Mouse (Mus musculus) heart, embryonic 10.5 days (tissue): ENCODE measurements around the gene Olfr221. TPM values are rescaled to one million over a fixed set of nuclear protein-coding genes. Genes with fewer than 3 reads are reported as not detected.

Experiments
- DNase-seq: peaks from one replicate; pipeline ENCODE4 v3.0.0-alpha.2; 2017; ENCODE audit warnings: low spot score
- H3K27ac ChIP-seq: fragments of 300-500 bp; sonication (generic); 2 replicates; pipeline ENCODE4 v1.5.1; 2016; ENCODE audit warnings: mild to moderate bottlenecking
- H3K27me3 ChIP-seq: fragments of 300-500 bp; sonication (generic); 2 replicates; pipeline ENCODE4 v1.6.1; 2016; ENCODE audit warnings: mild to moderate bottlenecking; ENCODE audit not compliant: poor library complexity, insufficient read depth, severe bottlenecking
- H3K36me3 ChIP-seq: fragments of 300-500 bp; sonication (generic); 2 replicates; pipeline ENCODE4 v1.6.1; 2016; ENCODE audit warnings: mild to moderate bottlenecking, moderate library complexity
- H3K4me1 ChIP-seq: fragments of 300-500 bp; sonication (generic); 2 replicates; pipeline ENCODE4 v1.6.1; 2016; ENCODE audit warnings: mild to moderate bottlenecking
- H3K4me3 ChIP-seq: fragments of 300-500 bp; sonication (generic); 2 replicates; pipeline ENCODE4 v1.5.1; 2016; ENCODE audit warnings: mild to moderate bottlenecking, moderate library complexity
- H3K9me3 ChIP-seq: fragments of 300-500 bp; sonication (generic); 2 replicates; pipeline ENCODE4 v1.6.1; 2016; ENCODE audit warnings: mild to moderate bottlenecking, moderate library complexity
- WGBS: fragments of 180-500 bp; shearing (Covaris S2); methylation state at CpG from one replicate; pipeline ENCODE4 v1.1.7; 2016; 5-methylcytosine and 5-hydroxymethylcytosine counted together
- polyA plus RNA-seq: library from polyadenylated mRNA; unstranded; fragments of >200 nt; fragmentation: Nextera tagmentation; extraction: Ambion mirVana; gene quantifications from 2 replicates; pipeline ENCODE4 v1.2.1, GENCODE M21; 2016

The Olfr221 gene
- polyA plus RNA-seq, 1 experiment from 2014 or later: not detected

DNA sequence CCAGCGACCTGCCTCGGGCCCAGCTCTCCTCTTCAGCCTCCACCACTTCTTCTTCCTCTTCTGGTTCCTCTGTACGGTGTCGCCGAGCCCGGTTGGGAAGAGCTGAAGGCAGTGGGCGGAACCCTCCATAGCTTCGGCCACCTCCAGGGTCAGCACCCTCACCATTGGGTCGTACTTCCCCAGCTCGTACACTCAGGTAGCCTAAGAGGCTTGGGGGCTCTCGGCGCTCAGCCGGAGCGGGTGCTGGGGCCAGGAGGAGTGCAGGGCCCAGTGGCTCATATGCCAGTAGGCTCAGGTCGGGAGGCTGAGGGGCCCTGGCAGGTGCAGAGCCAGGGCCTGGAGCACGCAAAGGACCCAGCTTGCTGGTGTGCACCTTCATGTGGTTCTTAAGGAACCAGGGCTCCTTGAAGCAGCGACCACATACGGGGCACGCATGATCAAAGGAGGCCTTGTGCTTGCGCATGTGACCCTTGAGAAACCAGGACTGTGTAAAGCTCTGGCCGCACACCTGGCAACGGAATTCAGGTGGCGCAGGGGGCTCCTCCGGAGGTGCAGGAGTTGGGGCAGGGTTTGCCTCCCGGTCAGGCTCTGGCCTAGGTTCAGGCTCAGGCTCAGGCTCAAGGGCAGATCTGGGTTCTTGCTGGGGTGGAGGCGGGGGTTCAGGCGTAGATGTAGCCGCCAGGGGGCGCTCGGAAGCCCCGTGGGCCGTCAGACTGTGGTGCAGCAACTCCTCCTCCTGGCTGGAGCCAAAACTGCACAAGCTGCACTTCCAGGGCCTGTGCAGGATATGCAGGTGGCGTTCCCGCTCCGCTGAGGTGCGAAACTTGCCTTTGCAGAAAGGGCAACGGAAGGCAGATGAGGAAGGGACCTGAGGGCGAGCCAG, 33.7 kb downstream of the Olfr221 start:
- peak overlapping the region; percentile 28; the same call in 1 of the 2 replicates for H3K4me3 ChIP-seq

GRCm38 (mm10) chr14:52006771-52007170, 35.5 kb downstream of the Olfr221 start:
- 94% methylated on average over 23 of the region's 23 CpGs for WGBS
- Histone ChIP-seq H3K27me3 (no peaks in the 10 kb centered on the region), H3K4me1 (peaks cover 75% of the 10 kb centered on the region), H3K27ac (peak overlapping the region; percentile 69), H3K9me3 (no peaks in the 10 kb centered on the region), H3K36me3 (peaks cover 74% of the 10 kb centered on the region), H3K4me3 (no peak overlapping the region)
- no peak for DNase-seq

More for the DNA sequence above, 33.7 kb downstream of the Olfr221 start:
- peak; percentile 91 for DNase-seq
- Histone ChIP-seq H3K36me3 (peaks cover 56% of the 10 kb centered on the region), H3K27me3 (no peaks in the 10 kb centered on the region), H3K4me1 (peaks cover 85% of the 10 kb centered on the region), H3K27ac (peak overlapping the region; percentile 47; the same call in 1 of the 2 replicates), H3K9me3 (no peaks in the 10 kb centered on the region)
- WGBS: 54% methylated on average over 38 of the region's 38 CpGs

DNA sequence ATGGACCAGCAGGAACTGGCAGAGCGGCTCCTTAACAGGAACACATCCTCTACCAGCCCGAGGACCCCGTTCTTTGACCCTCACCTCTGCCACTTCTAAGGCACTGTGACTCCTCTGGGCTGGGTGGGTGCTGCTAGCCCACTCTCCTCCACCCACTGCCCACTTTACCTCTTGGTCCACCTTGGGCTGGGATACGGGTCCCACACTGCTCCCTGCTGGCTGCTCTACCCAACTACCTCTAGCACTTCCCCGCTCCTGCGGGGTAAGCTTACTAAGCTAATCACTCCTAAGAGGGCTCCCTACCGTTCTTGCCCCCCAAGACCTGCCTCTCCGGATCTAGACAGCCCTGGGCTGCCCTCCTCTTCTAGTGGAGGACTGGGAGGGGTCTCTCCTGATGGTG, 36.0 kb downstream of the Olfr221 start:
- H3K27me3 ChIP-seq: no peaks in the 10 kb centered on the region
- no peak for DNase-seq
- peak overlapping the region; percentile 69 for H3K27ac ChIP-seq
- peaks cover 69% of the 10 kb centered on the region for H3K4me1 ChIP-seq
- H3K36me3 ChIP-seq: peaks cover 77% of the 10 kb centered on the region
- WGBS: 43% methylated on average over 8 of the region's 8 CpGs
- H3K9me3 ChIP-seq: no peaks in the 10 kb centered on the region
- peak overlapping the region; percentile 23 for H3K4me3 ChIP-seq

- no peak for DNase-seq
- Histone ChIP-seq H3K9me3 (no peaks in the 10 kb centered on the region), H3K27ac (peak overlapping the region; percentile 69; the same call in 1 of the 2 replicates), H3K4me3 (peak overlapping the region; percentile 23), H3K4me1 (peaks cover 63% of the 10 kb centered on the region), H3K36me3 (peaks cover 83% of the 10 kb centered on the region), H3K27me3 (no peaks in the 10 kb centered on the region)
- WGBS: 58% methylated on average over 6 of the region's 6 CpGs
These were observed 36.6 kb downstream of the Olfr221 start for GRCm38 (mm10) chr14:52005616-52006015.

- no peak overlapping the region for H3K4me3 ChIP-seq
- no peak for DNase-seq
- H3K27ac ChIP-seq: peak overlapping the region; percentile 69
- 68% methylated on average over 7 of the region's 7 CpGs for WGBS
- H3K4me1 ChIP-seq: peaks cover 58% of the 10 kb centered on the region
- no peaks in the 10 kb centered on the region for H3K27me3 ChIP-seq
- no peaks in the 10 kb centered on the region for H3K9me3 ChIP-seq
- peaks cover 87% of the 10 kb centered on the region for H3K36me3 ChIP-seq
These were observed 37.1 kb downstream of the Olfr221 start for GRCm38 (mm10) chr14:52005141-52005540.

DNA sequence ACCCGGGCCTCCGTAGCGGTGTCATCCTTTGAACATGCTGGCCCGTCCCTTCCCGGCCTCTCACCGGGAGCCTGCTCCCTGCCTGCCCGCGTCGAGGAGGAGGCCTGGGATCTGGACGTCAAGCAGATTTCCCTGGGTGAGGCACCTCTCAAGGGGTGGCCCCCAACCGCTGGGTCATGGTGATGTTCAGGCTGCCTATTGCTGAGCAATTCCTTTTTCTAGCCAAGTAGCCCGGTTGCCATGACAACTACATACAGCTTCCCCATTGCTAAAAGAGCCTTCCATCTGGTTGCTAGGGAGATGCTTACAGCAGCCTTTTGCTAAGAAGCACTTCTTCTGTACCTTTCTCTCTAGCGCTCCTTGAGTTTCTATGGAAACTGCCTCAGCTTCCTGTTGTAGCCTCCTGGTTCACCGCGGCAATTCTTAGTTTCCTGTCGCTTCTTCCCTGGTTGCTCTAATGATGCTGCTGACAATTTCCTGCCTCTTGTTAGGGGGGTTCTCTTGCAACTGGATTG, 38.2 kb downstream of the Olfr221 start:
- DNase-seq: no peak

GRCm38 (mm10) chr14:51997483-51997882, 44.8 kb downstream of the Olfr221 start:
- Histone ChIP-seq H3K36me3 (peaks cover 91% of the 10 kb centered on the region), H3K4me1 (no peaks in the 10 kb centered on the region), H3K4me3 (no peak overlapping the region), H3K27me3 (no peaks in the 10 kb centered on the region), H3K9me3 (no peaks in the 10 kb centered on the region), H3K27ac (no peak overlapping the region)
- 83% methylated on average over 14 of the region's 14 CpGs for whole genome bisulfite sequencing
- peak; percentile 75 for DNase-seq

More for the DNA sequence above, 38.2 kb downstream of the Olfr221 start:
- H3K4me3 ChIP-seq: no peak overlapping the region
- no peak overlapping the region for H3K27ac ChIP-seq
- H3K27me3 ChIP-seq: no peaks in the 10 kb centered on the region
- no peaks in the 10 kb centered on the region for H3K9me3 ChIP-seq
- WGBS: 56% methylated on average over 16 of the region's 16 CpGs
- peaks cover 90% of the 10 kb centered on the region for H3K36me3 ChIP-seq
- peaks cover 47% of the 10 kb centered on the region for H3K4me1 ChIP-seq

DNA sequence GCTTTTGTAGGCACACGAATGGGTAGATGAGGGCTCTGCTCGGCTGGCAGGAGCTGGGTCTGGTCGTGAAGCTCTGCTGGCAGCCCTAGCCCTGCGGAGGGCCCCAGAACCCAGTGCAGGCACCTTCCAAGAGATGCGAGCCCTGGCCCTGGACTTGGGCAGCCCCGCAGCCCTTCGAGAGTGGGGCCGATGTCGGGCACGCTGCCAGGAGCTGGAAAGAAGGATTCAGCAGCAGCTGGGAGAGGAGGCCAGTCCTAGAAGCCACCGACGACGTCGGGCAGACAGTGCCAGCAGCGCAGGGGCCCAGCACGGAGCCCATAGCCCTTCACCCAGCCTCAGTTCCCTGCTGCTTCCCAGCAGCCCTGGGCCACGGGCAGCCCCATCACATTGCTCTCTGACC, 45.4 kb downstream of the Olfr221 start:
- no peaks in the 10 kb centered on the region for H3K9me3 ChIP-seq
- no peak overlapping the region for H3K27ac ChIP-seq
- H3K36me3 ChIP-seq: peaks cover 91% of the 10 kb centered on the region
- no peak for DNase-seq
- WGBS: 62% methylated on average over 17 of the region's 17 CpGs
- H3K4me1 ChIP-seq: no peaks in the 10 kb centered on the region
- H3K27me3 ChIP-seq: no peaks in the 10 kb centered on the region
- no peak overlapping the region for H3K4me3 ChIP-seq

GRCm38 (mm10) chr14:51996231-51996841, 45.9 kb downstream of the Olfr221 start:
- DNase-seq: no peak
- H3K27ac ChIP-seq: no peak overlapping the region
- no peaks in the 10 kb centered on the region for H3K4me1 ChIP-seq
- H3K27me3 ChIP-seq: no peaks in the 10 kb centered on the region
- no peak overlapping the region for H3K4me3 ChIP-seq
- peaks cover 93% of the 10 kb centered on the region for H3K36me3 ChIP-seq
- no peaks in the 10 kb centered on the region for H3K9me3 ChIP-seq
- WGBS: 82% methylated on average over 13 of the region's 13 CpGs

- Histone ChIP-seq H3K27me3 (no peaks in the 10 kb centered on the region), H3K36me3 (peaks cover 94% of the 10 kb centered on the region), H3K4me3 (no peak overlapping the region), H3K9me3 (no peaks in the 10 kb centered on the region), H3K4me1 (no peaks in the 10 kb centered on the region), H3K27ac (no peak overlapping the region)
- no peak for DNase-seq
- whole genome bisulfite sequencing: 77% methylated on average over 12 of the region's 12 CpGs
These were observed 46.9 kb downstream of the Olfr221 start for GRCm38 (mm10) chr14:51995219-51995871.

- H3K27me3 ChIP-seq: 0 out of 2 replicates have a peak, but pooled peaks cover 3% of the 10 kb centered on the region
- H3K27ac ChIP-seq: no peak overlapping the region
- no peak for DNase-seq
- no peaks in the 10 kb centered on the region for H3K4me1 ChIP-seq
- 92% methylated on average over 4 of the region's 4 CpGs for WGBS
- peaks cover 94% of the 10 kb centered on the region for H3K36me3 ChIP-seq
- no peaks in the 10 kb centered on the region for H3K9me3 ChIP-seq
- no peak overlapping the region for H3K4me3 ChIP-seq
These were observed 47.8 kb downstream of the Olfr221 start for GRCm38 (mm10) chr14:51994453-51994852.

- Histone ChIP-seq H3K4me3 (no peak overlapping the region), H3K27me3 (0 out of 2 replicates have a peak, but pooled peaks cover 11% of the 10 kb centered on the region), H3K36me3 (peaks cover 70% of the 10 kb centered on the region), H3K27ac (no peak overlapping the region), H3K9me3 (no peaks in the 10 kb centered on the region), H3K4me1 (peaks cover 14% of the 10 kb centered on the region)
- no peak for DNase-seq
- 66% methylated on average over 12 of the region's 12 CpGs for WGBS
These were observed 52.7 kb downstream of the Olfr221 start for GRCm38 (mm10) chr14:51989461-51989970.
